Mouse (Mus musculus): ENCODE results near the gene Kirrel3. TPM values are rescaled to one million over a fixed set of nuclear protein-coding genes. Genes with fewer than 3 reads are reported as not detected.
A peak's percentile ranks its signal among the peaks of the same experiment; 100 is the strongest.

Kirrel3 gene
- total RNA-seq, 2 experiments from 2014 or later, result 59.8 to 62.6 TPM

- Histone ChIP-seq H3K27ac (peak overlapping the region; percentile 66), H3K4me3 (no peak overlapping the region)
- no peak for TF ChIP-seq CTCF (IDR thresholded peaks at IDR 0.05)
- intact Hi-C loops (cut with DNase I), result loop anchor here (5.0 to 10.0 kb wide), 6 partner anchors 105 to 1163 kb away; no protein-coding TSS in a partner anchor
- peak; percentile 61 to 71 for DNase-seq (ENCODE audit: extremely low spot score in 1 of 2, low spot score in 2 of 2)
Observed at GRCm38 (mm10) chr9:35017563-35017962, 531.9 kb downstream of the Kirrel3 start.

- intact Hi-C loops (cut with DNase I), result loop anchor here (2.0 to 10.0 kb wide), 7 partner anchors 106 to 1755 kb away; no protein-coding TSS in a partner anchor
- Histone ChIP-seq H3K27ac (peak overlapping the region; percentile 66), H3K4me3 (no peak overlapping the region)
- no peak for TF ChIP-seq CTCF (IDR thresholded peaks at IDR 0.05)
- DNase-seq (ENCODE audit: extremely low spot score in 1 of 2, low spot score in 2 of 2), result no peak
Observed at GRCm38 (mm10) chr9:35018056-35018455, 532.4 kb downstream of the Kirrel3 start.

- peak; percentile 89 for TF ChIP-seq CTCF (IDR thresholded peaks at IDR 0.05)
- DNase-seq (ENCODE audit: extremely low spot score in 1 of 2, low spot score in 2 of 2), result peak; percentile 75 to 76
- intact Hi-C loops (cut with DNase I), result loop anchor here (1.0 to 10.0 kb wide), 8 partner anchors 36 to 1757 kb away; no protein-coding TSS in a partner anchor
- no peak overlapping the region for H3K4me3 ChIP-seq
- no peak overlapping the region for H3K27ac ChIP-seq
Observed at GRCm38 (mm10) chr9:35019372-35019771, 533.7 kb downstream of the Kirrel3 start.

GRCm38 (mm10) chr9:35020015-35020653 is 534.4 kb downstream of the Kirrel3 start:
- no peak for DNase-seq (ENCODE audit: extremely low spot score in 1 of 2, low spot score in 2 of 2)
- intact Hi-C loops (cut with DNase I), result no loop called here
- Histone ChIP-seq H3K27ac (no peak overlapping the region), H3K4me3 (no peak overlapping the region)
- TF ChIP-seq CTCF (IDR thresholded peaks at IDR 0.05), result no peak

- no peak for TF ChIP-seq CTCF (IDR thresholded peaks at IDR 0.05)
- DNase-seq (ENCODE audit: extremely low spot score in 1 of 2, low spot score in 2 of 2), result no peak
- Histone ChIP-seq H3K4me3 (no peak overlapping the region), H3K27ac (no peak overlapping the region)
- intact Hi-C loops (cut with DNase I), result no loop called here
Observed at GRCm38 (mm10) chr9:35021744-35022143, 536.0 kb downstream of the Kirrel3 start.

- no peak for TF ChIP-seq CTCF (IDR thresholded peaks at IDR 0.05)
- no peak overlapping the region for H3K27ac ChIP-seq
- H3K4me3 ChIP-seq, result no peak overlapping the region
- intact Hi-C loops (cut with DNase I), result no loop called here
- DNase-seq (ENCODE audit: extremely low spot score in 1 of 2, low spot score in 2 of 2), result no peak
Observed at GRCm38 (mm10) chr9:35024591-35025496, 539.1 kb downstream of the Kirrel3 start.

- intact Hi-C loops (cut with DNase I), result no loop called here
- no peak for DNase-seq (ENCODE audit: extremely low spot score in 1 of 2, low spot score in 2 of 2)
- Histone ChIP-seq H3K4me3 (no peak overlapping the region), H3K27ac (no peak overlapping the region)
- TF ChIP-seq CTCF (IDR thresholded peaks at IDR 0.05), result no peak
Observed at GRCm38 (mm10) chr9:35026311-35026710, 540.6 kb downstream of the Kirrel3 start.

- Histone ChIP-seq H3K27ac (no peak overlapping the region), H3K4me3 (no peak overlapping the region)
- DNase-seq (ENCODE audit: extremely low spot score in 1 of 2, low spot score in 2 of 2), result no peak
- TF ChIP-seq CTCF (IDR thresholded peaks at IDR 0.05), result no peak
- intact Hi-C loops (cut with DNase I), result no loop called here
Observed at GRCm38 (mm10) chr9:35026897-35027311, 541.2 kb downstream of the Kirrel3 start.

GRCm38 (mm10) chr9:35027382-35027997 is 541.8 kb downstream of the Kirrel3 start:
- no peak for DNase-seq (ENCODE audit: extremely low spot score in 1 of 2, low spot score in 2 of 2)
- Histone ChIP-seq H3K4me3 (no peak overlapping the region), H3K27ac (no peak overlapping the region)
- intact Hi-C loops (cut with DNase I), result no loop called here
- no peak for TF ChIP-seq CTCF (IDR thresholded peaks at IDR 0.05)

- DNase-seq (ENCODE audit: extremely low spot score in 1 of 2, low spot score in 2 of 2), result no peak
- Histone ChIP-seq H3K4me3 (no peak overlapping the region), H3K27ac (no peak overlapping the region)
- intact Hi-C loops (cut with DNase I), result no loop called here
- TF ChIP-seq CTCF (IDR thresholded peaks at IDR 0.05), result peak; percentile 52
Observed at GRCm38 (mm10) chr9:35030823-35031222, 545.1 kb downstream of the Kirrel3 start.

- intact Hi-C loops (cut with DNase I), result loop anchor here (2.0 kb wide), 1 partner anchor 134 kb away; no protein-coding TSS in a partner anchor
- Histone ChIP-seq H3K27ac (no peak overlapping the region), H3K4me3 (no peak overlapping the region)
- no peak for DNase-seq (ENCODE audit: extremely low spot score in 1 of 2, low spot score in 2 of 2)
- TF ChIP-seq CTCF (IDR thresholded peaks at IDR 0.05), result no peak
Observed at GRCm38 (mm10) chr9:35032457-35032856, 546.8 kb downstream of the Kirrel3 start.

- no peak for DNase-seq (ENCODE audit: extremely low spot score in 1 of 2, low spot score in 2 of 2)
- intact Hi-C loops (cut with DNase I), result no loop called here
- no peak for TF ChIP-seq CTCF (IDR thresholded peaks at IDR 0.05)
- no peak overlapping the region for H3K27ac ChIP-seq
- no peak overlapping the region for H3K4me3 ChIP-seq
Observed at GRCm38 (mm10) chr9:35035074-35035473, 549.4 kb downstream of the Kirrel3 start.

All from left cerebral cortex, adult 2 months (tissue).